ENCODE assay signal across 13 mouse cellular contexts in genomic region chr5:4880331-4880730, GRCm38 (mm10).
DNase-seq lines count a peak whose midpoint lies in the region; ATAC-seq and TF ChIP-seq lines count a peak whose summit lies in the region.
"Had no signal": no experiment of that assay in that cellular context is flagged by ENCODE, and none has a peak within 500 bp of the region (broad histone marks: within the 10 kb centered on the region; RNA-seq: fewer than 3 reads in every experiment).

No protein-coding gene starts in this region.

- WGBS in midbrain, embryonic 11.5 days: 62% methylated on average over 4 of the region's 4 CpGs
- 54% methylated on average over 4 of the region's 4 CpGs for WGBS in midbrain, embryonic 16.5 days
- 68% methylated on average over 4 of the region's 4 CpGs for WGBS in limb, embryonic 10.5 days
- 53% methylated on average over 4 of the region's 4 CpGs for WGBS in cerebellum, adult 2 months

- ATAC-seq in midbrain, embryonic 11.5 days (ENCODE audit: low FRiP score): no peak
- ATAC-seq in midbrain, embryonic 16.5 days: no peak

- H3K27me3 ChIP-seq in midbrain, embryonic 11.5 days (ENCODE audit: control insufficient read depth, insufficient read depth, low read length): no peaks in the 10 kb centered on the region
- no peaks in the 10 kb centered on the region for H3K27me3 ChIP-seq in midbrain, embryonic 16.5 days (ENCODE audit: control insufficient read depth, insufficient read depth, low read depth, low read length)
- H3K27me3 ChIP-seq in limb, embryonic 10.5 days (ENCODE audit: low read depth, poor library complexity, severe bottlenecking): no peaks in the 10 kb centered on the region
- H3K27me3 ChIP-seq in cerebellum, adult 2 months (ENCODE audit: control insufficient read depth, insufficient read depth, low read length): no peaks in the 10 kb centered on the region

- no peaks in the 10 kb centered on the region for H3K9me3 ChIP-seq in midbrain, embryonic 11.5 days (ENCODE audit: control insufficient read depth, low read length)
- no peaks in the 10 kb centered on the region for H3K9me3 ChIP-seq in midbrain, embryonic 16.5 days (replicated peaks; ENCODE audit: control insufficient read depth, low read length, poor library complexity, severe bottlenecking)
- H3K9me3 ChIP-seq in limb, embryonic 10.5 days (replicated peaks): no peaks in the 10 kb centered on the region

- no peak overlapping the region for H3K27ac ChIP-seq in gastrocnemius, adult 2 months
- H3K27ac ChIP-seq in midbrain, embryonic 11.5 days (ENCODE audit: low read depth, low read length): no peak overlapping the region
- H3K27ac ChIP-seq in midbrain, embryonic 16.5 days (ENCODE audit: low read length): no peak overlapping the region
- 0 out of 2 replicates have a peak overlapping the region, but pooled peaks have one; percentile 5 for H3K27ac ChIP-seq in limb, embryonic 10.5 days
- no peak overlapping the region for H3K27ac ChIP-seq in cerebellum, adult 2 months (ENCODE audit: insufficient read depth, low read length)
- H3K27ac ChIP-seq: liver, embryonic 14.5 days had no signal

- no peak for TF ChIP-seq POLR2A in cerebellum, adult 2 months (IDR thresholded peaks at IDR 0.05; ENCODE audit: borderline replicate concordance, insufficient read depth, low read length)

- no peak overlapping the region for H3K9ac ChIP-seq in midbrain, embryonic 11.5 days (ENCODE audit: low read length)
- no peak overlapping the region for H3K9ac ChIP-seq in midbrain, embryonic 16.5 days (ENCODE audit: low read depth, low read length)
- H3K9ac ChIP-seq: liver, embryonic 14.5 days had no signal

- intact Hi-C loops in gastrocnemius, adult 2 months (cut with DNase I): no loop called here
- intact Hi-C loops in gastrocnemius, postnatal 14 days (cut with DNase I; ENCODE audit: low total_unique reads): no loop called here

- H3K36me3 ChIP-seq in midbrain, embryonic 11.5 days (ENCODE audit: control insufficient read depth, insufficient read depth, low read length): no peaks in the 10 kb centered on the region
- H3K36me3 ChIP-seq in midbrain, embryonic 16.5 days (ENCODE audit: control insufficient read depth, insufficient read depth, low read length): no peaks in the 10 kb centered on the region
- H3K36me3 ChIP-seq in limb, embryonic 10.5 days: no peaks in the 10 kb centered on the region

- no peak for TF ChIP-seq CTCF in gastrocnemius, adult 2 months (IDR thresholded peaks at IDR 0.05)
- no peak for TF ChIP-seq CTCF in cerebellum, adult 2 months (IDR thresholded peaks at IDR 0.05; ENCODE audit: borderline replicate concordance, insufficient read depth, low read depth, low read length)

- DNase-seq in gastrocnemius, adult 2 months: peak; percentile 17
- DNase-seq in gastrocnemius, postnatal 14 days: no peak
- DNase-seq in midbrain, embryonic 11.5 days (ENCODE audit: low spot score, missing footprints): peak; percentile 85
- no peak for DNase-seq in limb, embryonic 10.5 days (ENCODE audit: low spot score)
- DNase-seq in ovary, postnatal 36 days (ENCODE audit: low spot score): no peak
- no peak for DNase-seq in cerebellum, adult 2 months
- DNase-seq in testis, postnatal 10 days (ENCODE audit: low spot score): no peak
- DNase-seq: adrenal gland, postnatal 14 days; cerebellum, postnatal 25 days; left cerebral cortex, postnatal 4 days; thymus, postnatal 25 days had no signal

- peaks cover 22% of the 10 kb centered on the region for H3K4me1 ChIP-seq in midbrain, embryonic 11.5 days (ENCODE audit: control insufficient read depth, insufficient read depth, low read length)
- H3K4me1 ChIP-seq in midbrain, embryonic 16.5 days (ENCODE audit: control insufficient read depth, insufficient read depth, low read length): peaks cover 26% of the 10 kb centered on the region
- H3K4me1 ChIP-seq in limb, embryonic 10.5 days: peaks cover 33% of the 10 kb centered on the region
- no peaks in the 10 kb centered on the region for H3K4me1 ChIP-seq in cerebellum, adult 2 months (ENCODE audit: control insufficient read depth, insufficient read depth, low read length)

- H3K4me2 ChIP-seq in midbrain, embryonic 11.5 days: no peak overlapping the region
- no peak overlapping the region for H3K4me2 ChIP-seq in midbrain, embryonic 16.5 days (ENCODE audit: low read length)

- H3K4me3 ChIP-seq in gastrocnemius, adult 2 months: no peak overlapping the region
- H3K4me3 ChIP-seq in midbrain, embryonic 11.5 days (ENCODE audit: low read depth, low read length): no peak overlapping the region
- no peak overlapping the region for H3K4me3 ChIP-seq in midbrain, embryonic 16.5 days (ENCODE audit: low read depth, low read length)
- no peak overlapping the region for H3K4me3 ChIP-seq in limb, embryonic 10.5 days
- H3K4me3 ChIP-seq in cerebellum, adult 2 months (replicated peaks; ENCODE audit: insufficient read depth, low read depth, low read length): no peak overlapping the region

Comparison
In these comparisons a context has a peak if more than half of its experiments do, and no peak if none do; other contexts are left out.
1. DNase-seq: peak in gastrocnemius, adult 2 months (single experiment) and midbrain, embryonic 11.5 days (single experiment); none in gastrocnemius, postnatal 14 days (single experiment), limb, embryonic 10.5 days (single experiment), ovary, postnatal 36 days (single experiment), cerebellum, adult 2 months (0 of 2) and testis, postnatal 10 days (single experiment).